Mouse (Mus musculus) liver, embryonic 11.5 days (tissue): ENCODE results near the gene Lurap1. TPM values are rescaled to one million over a fixed set of nuclear protein-coding genes. Genes with fewer than 3 reads are reported as not detected.

Experiments used
- ATAC-seq: fragments of 200-750 bp; cut with Nextera tagmentation; replicated peaks from 2 replicates; pipeline ENCODE4 v1.8.0; 2017; ENCODE audit warnings: moderate number of reproducible peaks, mild to moderate bottlenecking, moderate TSS enrichment, moderate library complexity; ENCODE audit not compliant: low FRiP score
- DNase-seq: peaks from one replicate; pipeline ENCODE4 v3.0.0-alpha.2; 2017; ENCODE audit warnings: low spot score
- H3K27ac ChIP-seq: fragments of 300-500 bp; sonication (generic); 2 replicates; pipeline ENCODE4 v1.5.1; 2014; ENCODE audit warnings: mild to moderate bottlenecking, low read depth, low read length, control low read depth
- H3K27me3 ChIP-seq: fragments of 300-500 bp; sonication (generic); replicated peaks from 2 replicates; pipeline ENCODE4 v1.6.1; 2014; ENCODE audit warnings: low read length, mixed read lengths; ENCODE audit not compliant: control insufficient read depth, insufficient read depth
- H3K36me3 ChIP-seq: fragments of 300-500 bp; sonication (generic); 2 replicates; pipeline ENCODE4 v1.6.1; 2014; ENCODE audit warnings: mild to moderate bottlenecking, low read length, moderate library complexity, mixed read lengths; ENCODE audit not compliant: control insufficient read depth, insufficient read depth
- H3K4me1 ChIP-seq: fragments of 300-500 bp; sonication (generic); replicated peaks from 2 replicates; pipeline ENCODE4 v1.6.1; 2014; ENCODE audit warnings: low read length, mixed read lengths; ENCODE audit not compliant: control insufficient read depth, insufficient read depth
- H3K4me2 ChIP-seq: fragments of 300-500 bp; sonication (generic); 2 replicates; pipeline ENCODE4 v1.6.1; 2014; ENCODE audit warnings: mild to moderate bottlenecking, control low read depth, moderate library complexity
- H3K4me3 ChIP-seq: fragments of 300-500 bp; sonication (generic); 2 replicates; pipeline ENCODE4 v1.5.1; 2014; ENCODE audit warnings: low read depth, low read length, control low read depth
- H3K9ac ChIP-seq: fragments of 300-500 bp; sonication (generic); 2 replicates; pipeline ENCODE4 v1.6.1; 2014; ENCODE audit warnings: low read depth, low read length, control low read depth
- H3K9me3 ChIP-seq: fragments of 300-500 bp; sonication (generic); 2 replicates; pipeline ENCODE4 v1.6.1; 2016; ENCODE audit warnings: low read length, inconsistent platforms, mixed read lengths; ENCODE audit not compliant: control insufficient read depth
- WGBS: fragments of 180-500 bp; shearing (Covaris S2); extraction: QIAGEN DNeasy Blood & Tissue Kit; methylation state at CpG from one replicate; pipeline ENCODE4 v1.1.7; 2014; 5-methylcytosine and 5-hydroxymethylcytosine counted together
- polyA plus RNA-seq: library from polyadenylated mRNA; unstranded; fragments of >200 nt; fragmentation: Nextera tagmentation; extraction: Ambion mirVana; gene quantifications from 2 replicates; pipeline ENCODE4 v1.2.1, GENCODE M21; 2014

The Lurap1 gene
- polyA plus RNA-seq, 1 experiment from 2014 or later, result 1.1 TPM

DNA sequence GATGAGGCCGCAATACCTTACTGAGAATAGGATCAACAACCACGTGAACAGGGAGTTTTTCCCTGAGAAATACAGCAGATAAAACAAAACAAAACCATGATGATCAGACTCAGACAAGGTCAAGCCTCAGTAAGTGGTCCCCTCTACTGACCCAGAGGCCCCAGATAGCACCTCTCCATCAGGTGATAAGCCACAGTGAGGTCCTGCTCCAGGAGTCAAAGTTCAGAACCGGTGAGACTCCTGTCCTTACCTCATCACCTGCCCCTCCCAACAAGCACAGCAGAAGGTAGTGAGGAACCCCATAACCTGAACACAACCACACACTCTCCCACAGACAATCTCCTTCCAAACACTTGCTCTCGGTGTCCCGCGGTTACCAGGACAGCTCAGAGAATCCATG, 40.4 kb downstream of the Lurap1 start:
- Histone ChIP-seq H3K9ac (no peak overlapping the region), H3K36me3 (peaks cover 21% of the 10 kb centered on the region), H3K27me3 (no peaks in the 10 kb centered on the region), H3K4me3 (no peak overlapping the region), H3K4me2 (no peak overlapping the region), H3K27ac (no peak overlapping the region), H3K9me3 (no peaks in the 10 kb centered on the region), H3K4me1 (no peaks in the 10 kb centered on the region)
- 90% methylated on average over 6 of the region's 6 CpGs for WGBS
- ATAC-seq, result no peak; the same call in 1 of the 2 replicates
- DNase-seq, result no peak

DNA sequence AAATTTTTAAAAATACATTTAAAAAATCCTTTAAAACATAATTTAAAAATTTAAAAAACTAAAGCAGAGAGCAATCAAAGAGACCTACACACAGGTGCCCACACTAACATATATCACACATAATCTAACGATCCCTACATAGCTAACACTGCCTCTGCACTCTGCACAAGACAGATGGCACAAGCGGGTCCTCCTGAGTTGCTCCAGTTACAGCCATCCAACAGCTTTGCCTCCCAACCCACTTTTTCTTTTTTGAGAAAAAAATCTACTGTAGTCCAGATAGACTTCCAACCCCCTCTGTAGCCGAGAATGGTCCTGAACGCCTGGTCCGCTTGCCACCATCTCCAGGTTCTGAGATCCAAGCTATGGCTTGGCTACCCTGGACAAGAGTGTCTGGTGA, 45.9 kb downstream of the Lurap1 start:
- DNase-seq (no peak), ATAC-seq (no peak)
- Histone ChIP-seq H3K4me1 (peaks cover 16% of the 10 kb centered on the region), H3K27me3 (no peaks in the 10 kb centered on the region), H3K9me3 (no peaks in the 10 kb centered on the region), H3K9ac (no peak overlapping the region), H3K36me3 (peaks cover 29% of the 10 kb centered on the region), H3K27ac (no peak overlapping the region), H3K4me2 (no peak overlapping the region), H3K4me3 (no peak overlapping the region)
- WGBS, result 92% methylated on average over 5 of the region's 5 CpGs

DNA sequence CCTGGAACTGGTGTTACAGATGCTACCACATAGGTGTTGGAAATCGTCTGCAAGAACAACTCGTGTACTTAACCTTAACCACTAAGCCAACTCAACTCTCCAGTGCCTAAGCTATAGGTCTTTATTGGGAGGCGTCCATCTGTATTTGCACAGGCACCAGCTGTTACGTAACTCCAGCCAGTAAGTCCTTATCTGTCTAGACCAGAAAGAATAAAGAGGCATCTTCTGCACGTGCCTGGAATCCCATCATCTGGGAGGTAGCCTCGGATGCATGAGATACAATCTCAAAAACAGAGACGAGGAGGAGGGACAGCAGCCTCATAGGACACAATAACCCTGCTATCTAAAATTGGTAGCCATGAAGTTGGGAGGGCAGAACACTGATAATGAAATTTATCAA, 50.2 kb downstream of the Lurap1 start:
- Histone ChIP-seq H3K4me2 (no peak overlapping the region; the same call in 1 of the 2 replicates), H3K27me3 (no peaks in the 10 kb centered on the region), H3K36me3 (peaks cover 48% of the 10 kb centered on the region), H3K27ac (peak overlapping the region; percentile 72), H3K4me3 (no peak overlapping the region), H3K4me1 (peaks cover 17% of the 10 kb centered on the region), H3K9me3 (no peaks in the 10 kb centered on the region), H3K9ac (no peak overlapping the region)
- WGBS, result 46% methylated on average over 7 of the region's 7 CpGs
- ATAC-seq, result peak; percentile 90
- no peak for DNase-seq

DNA sequence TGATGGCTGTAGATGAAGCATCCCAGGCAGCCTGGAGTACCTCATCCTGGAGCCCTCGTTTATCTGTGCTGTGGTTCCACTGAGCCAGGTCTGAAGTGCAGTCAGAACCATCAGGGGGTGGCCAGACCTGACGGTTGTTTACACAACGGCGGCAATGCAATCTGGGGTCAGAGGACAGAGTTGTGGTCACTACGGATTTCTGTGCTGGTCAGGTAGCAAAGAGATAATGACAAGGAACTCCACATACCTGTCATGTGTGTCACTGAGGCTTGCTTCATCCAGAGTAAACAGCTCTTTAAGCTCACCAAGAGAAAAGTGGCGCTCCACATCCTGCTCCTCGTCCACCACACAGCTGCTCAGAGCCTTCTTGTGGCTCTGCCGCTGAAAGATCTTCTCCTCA, 53.9 kb downstream of the Lurap1 start:
- H3K9me3 ChIP-seq, result no peaks in the 10 kb centered on the region
- no peak overlapping the region for H3K9ac ChIP-seq
- no peak overlapping the region for H3K4me2 ChIP-seq
- ATAC-seq, result no peak
- no peaks in the 10 kb centered on the region for H3K27me3 ChIP-seq
- DNase-seq, result no peak
- 0 out of 2 replicates have a peak overlapping the region, but pooled peaks have one; percentile 5 for H3K27ac ChIP-seq
- 71% methylated on average over 8 of the region's 8 CpGs for WGBS
- H3K4me3 ChIP-seq, result no peak overlapping the region
- H3K4me1 ChIP-seq, result peaks cover 17% of the 10 kb centered on the region
- peaks cover 51% of the 10 kb centered on the region for H3K36me3 ChIP-seq

DNA sequence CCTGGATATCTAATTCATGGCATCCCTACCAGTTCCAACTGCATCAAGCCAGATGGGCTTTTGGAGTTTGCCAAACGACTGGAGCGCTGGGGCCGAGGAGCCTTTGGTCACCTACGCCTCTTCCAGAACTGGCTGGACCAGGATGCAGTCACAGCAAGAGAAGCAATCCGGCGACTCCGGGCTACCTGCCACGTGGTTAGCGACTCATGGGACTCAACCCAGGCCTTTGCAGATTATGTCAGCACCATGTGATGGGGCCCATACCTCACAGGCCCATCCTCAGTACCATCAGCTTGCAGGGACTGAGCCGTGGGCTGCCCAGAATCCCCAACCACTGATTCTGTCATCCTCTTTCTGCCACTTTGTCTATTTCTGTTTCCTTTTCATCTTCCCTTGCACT, 54.8 kb downstream of the Lurap1 start:
- no peak overlapping the region for H3K4me3 ChIP-seq
- no peak overlapping the region for H3K27ac ChIP-seq
- H3K9me3 ChIP-seq, result no peaks in the 10 kb centered on the region
- no peaks in the 10 kb centered on the region for H3K27me3 ChIP-seq
- no peak overlapping the region for H3K4me2 ChIP-seq
- peaks cover 53% of the 10 kb centered on the region for H3K36me3 ChIP-seq
- DNase-seq (no peak), ATAC-seq (no peak)
- 89% methylated on average over 10 of the region's 10 CpGs for WGBS
- H3K9ac ChIP-seq, result no peak overlapping the region
- H3K4me1 ChIP-seq, result peaks cover 12% of the 10 kb centered on the region

DNA sequence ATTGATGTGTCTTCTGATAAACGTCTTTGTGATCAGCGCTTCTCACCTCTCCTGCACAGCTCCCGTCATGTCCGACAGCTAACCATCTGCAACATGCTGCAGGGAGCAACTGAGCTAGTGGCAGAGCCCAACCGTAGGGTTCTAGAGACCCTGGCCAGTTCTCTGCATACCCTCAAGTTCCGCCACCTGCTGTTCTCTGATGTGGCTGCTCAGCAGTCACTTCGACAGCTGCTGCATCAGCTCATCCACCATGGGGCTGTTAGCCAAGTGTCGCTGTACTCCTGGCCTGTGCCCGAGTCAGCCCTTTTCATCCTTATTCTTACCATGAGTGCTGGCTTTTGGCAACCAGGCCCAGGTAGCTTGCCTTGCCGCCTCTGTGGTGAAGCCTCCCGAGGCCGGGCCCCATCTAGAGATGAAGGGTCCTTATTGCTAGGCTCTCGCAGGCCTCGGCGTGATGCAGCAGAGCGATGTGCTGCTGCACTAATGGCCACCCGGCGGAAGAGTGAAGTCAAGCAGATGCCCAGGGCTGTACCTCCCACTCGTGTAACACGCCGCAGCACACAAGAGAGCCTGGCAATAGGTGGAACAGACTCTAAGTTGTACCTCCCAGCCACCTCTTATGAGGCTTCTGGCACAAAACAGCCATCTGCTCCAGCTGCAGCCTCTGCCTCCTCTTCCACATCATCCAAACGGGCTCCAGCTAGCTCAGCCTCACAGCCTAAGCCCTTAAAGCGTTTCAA, 62.5 kb downstream of the Lurap1 start:
- peak; percentile 35; the same call in 1 of the 2 replicates for ATAC-seq
- Histone ChIP-seq H3K36me3 (peaks cover 30% of the 10 kb centered on the region), H3K9me3 (no peaks in the 10 kb centered on the region), H3K27ac (no peak overlapping the region), H3K4me3 (no peak overlapping the region), H3K9ac (no peak overlapping the region), H3K4me1 (no peaks in the 10 kb centered on the region), H3K4me2 (no peak overlapping the region), H3K27me3 (no peaks in the 10 kb centered on the region)
- no peak for DNase-seq
- WGBS, result 90% methylated on average over 23 of the region's 23 CpGs

Other genes with a start within 250 kb of the Lurap1 start
- not detected in 2 replicates for gene Dmbx1, start 211.4 kb downstream of the Lurap1 start, polyA plus RNA-seq
- 3.9 and 4.7 TPM in 2 replicates for gene Faah, start 133.4 kb downstream of the Lurap1 start, polyA plus RNA-seq
- 17.8 and 19.5 TPM in 2 replicates for gene Nsun4, start 97.5 kb downstream of the Lurap1 start, polyA plus RNA-seq
- 483 and 529 TPM in 2 replicates for gene Uqcrh, start 76.3 kb downstream of the Lurap1 start, polyA plus RNA-seq
- 67.6 and 70.8 TPM in 2 replicates for gene Lrrc41, start 76.1 kb downstream of the Lurap1 start, polyA plus RNA-seq
- 59.4 and 61.7 TPM in 2 replicates for gene Rad54l, start 27.6 kb downstream of the Lurap1 start, polyA plus RNA-seq
- 32.8 and 37.7 TPM in 2 replicates for gene Pomgnt1, start 27.5 kb downstream of the Lurap1 start, polyA plus RNA-seq
- gene Tspan1, start 16.3 kb upstream of the Lurap1 start, polyA plus RNA-seq, result 0.11 TPM in 1 of 2 replicates, not detected in the other
- not detected in 2 replicates for gene 1700042G07Rik, start 22.0 kb upstream of the Lurap1 start, polyA plus RNA-seq
- gene Gm49337, start 22.0 kb upstream of the Lurap1 start, polyA plus RNA-seq, result not detected in 2 replicates
- gene Pik3r3, start 70.3 kb upstream of the Lurap1 start, polyA plus RNA-seq, result 6.3 and 6.7 TPM in 2 replicates